Mouse (Mus musculus) limb, embryonic 13.5 days (tissue): ENCODE data around the gene Prss50. TPM values are rescaled to one million over a fixed set of nuclear protein-coding genes. Genes with fewer than 3 reads are reported as not detected.
"Not testable (repeated sequence)": the region's sequence is repeated elsewhere in the genome, so short reads cannot be mapped to it uniquely, and the experiment has no call there.

Source experiments
- ATAC-seq: fragments of 200-750 bp; cut with Nextera tagmentation; 2 replicates; pipeline ENCODE4 v1.8.0; 2017; ENCODE audit warnings: low read depth, moderate number of reproducible peaks, moderate TSS enrichment; ENCODE audit not compliant: low FRiP score
- H3K27ac ChIP-seq: fragments of 300-500 bp; sonication (generic); 2 replicates; pipeline ENCODE4 v1.5.1; 2015; ENCODE audit warnings: inconsistent platforms, mild to moderate bottlenecking, moderate library complexity
- H3K27me3 ChIP-seq: fragments of 300-500 bp; sonication (generic); 2 replicates; pipeline ENCODE4 v1.6.1; 2015; ENCODE audit warnings: mild to moderate bottlenecking, inconsistent platforms
- H3K36me3 ChIP-seq: fragments of 300-500 bp; sonication (generic); 2 replicates; pipeline ENCODE4 v1.6.1; 2015; ENCODE audit warnings: inconsistent platforms, mild to moderate bottlenecking, moderate library complexity
- H3K4me1 ChIP-seq: fragments of 300-500 bp; sonication (generic); 2 replicates; pipeline ENCODE4 v1.6.1; 2015; ENCODE audit warnings: inconsistent platforms
- H3K4me2 ChIP-seq: fragments of 300-500 bp; sonication (generic); replicated peaks from 2 replicates; pipeline ENCODE4 v1.6.1; 2015; ENCODE audit warnings: inconsistent platforms, mild to moderate bottlenecking, moderate library complexity
- H3K4me3 ChIP-seq: fragments of 300-500 bp; sonication (generic); 2 replicates; pipeline ENCODE4 v1.5.1; 2015; ENCODE audit warnings: moderate library complexity, mild to moderate bottlenecking, inconsistent platforms
- H3K9ac ChIP-seq: fragments of 300-500 bp; sonication (generic); 2 replicates; pipeline ENCODE4 v1.6.1; 2015; ENCODE audit warnings: mild to moderate bottlenecking, inconsistent platforms
- H3K9me3 ChIP-seq: fragments of 300-500 bp; sonication (generic); 2 replicates; pipeline ENCODE4 v1.6.1; 2016; ENCODE audit warnings: inconsistent platforms
- WGBS: fragments of 180-500 bp; shearing (Covaris S2); methylation state at CpG from one replicate; pipeline ENCODE4 v1.1.7; 2015; 5-methylcytosine and 5-hydroxymethylcytosine counted together
- polyA plus RNA-seq: library from polyadenylated mRNA; unstranded; fragments of >200 nt; fragmentation: Nextera tagmentation; extraction: Ambion mirVana; gene quantifications from 2 replicates; pipeline ENCODE4 v1.2.1, GENCODE M21; 2015

The Prss50 gene
- 0.31 and 0.38 TPM in 2 replicates for polyA plus RNA-seq

GRCm38 (mm10) chr9:110857781-110858472, at the start of gene Prss50:
Prss50 (plus strand) TSS chr9:110857967.
- Histone ChIP-seq H3K4me3 (peak within 1 kb of the TSS; percentile 36), H3K4me2 (peak within 1 kb of the TSS; percentile 67), H3K27ac (no peak within 1 kb of the TSS), H3K9me3 (no peaks in the 10 kb centered on the region), H3K27me3 (peaks cover 26% of the 10 kb centered on the region), H3K9ac (peak within 1 kb of the TSS; percentile 40; the same call in 1 of the 2 replicates), H3K4me1 (peaks cover 12% of the 10 kb centered on the region), H3K36me3 (no peaks in the 10 kb centered on the region)
- 11% methylated on average over 49 of the region's 50 CpGs for WGBS
- ATAC-seq, result peak; percentile 57; the same call in 1 of the 2 replicates

- no peaks in the 10 kb centered on the region for H3K27me3 ChIP-seq
- ATAC-seq, result no peak
- H3K4me1 ChIP-seq, result no peaks in the 10 kb centered on the region
- no peaks in the 10 kb centered on the region for H3K36me3 ChIP-seq
- H3K4me2 ChIP-seq, result no peak overlapping the region
- H3K9ac ChIP-seq, result no peak overlapping the region
- no peak overlapping the region for H3K4me3 ChIP-seq
- WGBS, result 69% methylated on average over 4 of the region's 4 CpGs
- H3K27ac ChIP-seq, result no peak overlapping the region
- H3K9me3 ChIP-seq, result no peaks in the 10 kb centered on the region
These were observed 47.7 kb upstream of the Prss50 start for GRCm38 (mm10) chr9:110810051-110810450.

GRCm38 (mm10) chr9:110813789-110814188, 44.0 kb upstream of the Prss50 start, which contains the start of gene Prss44:
Prss44 (plus strand) TSS chr9:110813994.
- Histone ChIP-seq H3K4me1 (no peaks in the 10 kb centered on the region), H3K9me3 (no peaks in the 10 kb centered on the region), H3K27me3 (no peaks in the 10 kb centered on the region), H3K4me3 (no peak within 1 kb of the TSS), H3K4me2 (no peak within 1 kb of the TSS), H3K36me3 (no peaks in the 10 kb centered on the region), H3K27ac (no peak within 1 kb of the TSS), H3K9ac (no peak within 1 kb of the TSS)
- WGBS, result 57% methylated on average over 18 of the region's 18 CpGs
- ATAC-seq, result no peak

GRCm38 (mm10) chr9:110820546-110820945, 37.2 kb upstream of the Prss50 start:
- not testable (repeated sequence) for H3K9me3 ChIP-seq, H3K27ac ChIP-seq, H3K27me3 ChIP-seq, H3K4me1 ChIP-seq, H3K4me3 ChIP-seq, H3K36me3 ChIP-seq, H3K9ac ChIP-seq, ATAC-seq, H3K4me2 ChIP-seq

GRCm38 (mm10) chr9:110821436-110821835, 36.3 kb upstream of the Prss50 start:
- no peak overlapping the region for H3K4me2 ChIP-seq
- WGBS, result 86% methylated on average over 7 of the region's 7 CpGs
- no peak for ATAC-seq
- no peak overlapping the region for H3K27ac ChIP-seq
- no peak overlapping the region for H3K9ac ChIP-seq
- H3K4me1 ChIP-seq, result peaks cover 8% of the 10 kb centered on the region
- H3K4me3 ChIP-seq, result no peak overlapping the region
- H3K9me3 ChIP-seq, result no peaks in the 10 kb centered on the region; the same call in 1 of the 2 replicates
- H3K36me3 ChIP-seq, result no peaks in the 10 kb centered on the region
- H3K27me3 ChIP-seq, result 0 out of 2 replicates have a peak, but pooled peaks cover 4% of the 10 kb centered on the region

GRCm38 (mm10) chr9:110825426-110825825, 32.3 kb upstream of the Prss50 start:
- no peaks in the 10 kb centered on the region for H3K36me3 ChIP-seq
- no peak overlapping the region for H3K4me3 ChIP-seq
- peaks cover 10% of the 10 kb centered on the region; the same call in 1 of the 2 replicates for H3K27me3 ChIP-seq
- H3K9me3 ChIP-seq, result no peaks in the 10 kb centered on the region; the same call in 1 of the 2 replicates
- peaks cover 8% of the 10 kb centered on the region for H3K4me1 ChIP-seq
- ATAC-seq, result no peak
- no peak overlapping the region for H3K27ac ChIP-seq
- no peak overlapping the region for H3K9ac ChIP-seq
- WGBS, result 58% methylated on average over 4 of the region's 4 CpGs
- H3K4me2 ChIP-seq, result no peak overlapping the region

GRCm38 (mm10) chr9:110825832-110826231, 31.9 kb upstream of the Prss50 start:
- Histone ChIP-seq H3K9ac (no peak overlapping the region), H3K27me3 (peaks cover 10% of the 10 kb centered on the region; the same call in 1 of the 2 replicates), H3K4me1 (peaks cover 8% of the 10 kb centered on the region), H3K4me3 (no peak overlapping the region), H3K36me3 (no peaks in the 10 kb centered on the region), H3K27ac (no peak overlapping the region), H3K9me3 (no peaks in the 10 kb centered on the region; the same call in 1 of the 2 replicates), H3K4me2 (no peak overlapping the region)
- 73% methylated on average over 7 of the region's 7 CpGs for WGBS
- ATAC-seq, result no peak

GRCm38 (mm10) chr9:110826390-110826789, 31.4 kb upstream of the Prss50 start, which contains the start of gene Prss43:
Prss43 (plus strand) TSS chr9:110826690.
- Histone ChIP-seq H3K36me3 (no peaks in the 10 kb centered on the region), H3K27ac (no peak within 1 kb of the TSS), H3K4me3 (no peak within 1 kb of the TSS), H3K4me1 (peaks cover 8% of the 10 kb centered on the region), H3K9ac (no peak within 1 kb of the TSS), H3K27me3 (peaks cover 10% of the 10 kb centered on the region; the same call in 1 of the 2 replicates), H3K4me2 (no peak within 1 kb of the TSS), H3K9me3 (no peaks in the 10 kb centered on the region; the same call in 1 of the 2 replicates)
- WGBS, result 70% methylated on average over 3 of the region's 3 CpGs
- ATAC-seq, result no peak

- WGBS, result 73% methylated on average over 5 of the region's 5 CpGs
- ATAC-seq, result no peak
These were observed 24.7 kb upstream of the Prss50 start for GRCm38 (mm10) chr9:110833021-110833420.

GRCm38 (mm10) chr9:110834411-110834810, 23.4 kb upstream of the Prss50 start, which contains the start of gene Prss45:
Prss45 (plus strand) TSS chr9:110834588.
- no peaks in the 10 kb centered on the region for H3K9me3 ChIP-seq
- H3K4me2 ChIP-seq, result peak within 1 kb of the TSS; percentile 11; the same call in 1 of the 2 replicates
- no peak for ATAC-seq

More at GRCm38 (mm10) chr9:110833021-110833420, 24.7 kb upstream of the Prss50 start:
- Histone ChIP-seq H3K36me3 (no peaks in the 10 kb centered on the region), H3K27me3 (0 out of 2 replicates have a peak, but pooled peaks cover 3% of the 10 kb centered on the region), H3K27ac (no peak overlapping the region), H3K4me3 (no peak overlapping the region), H3K4me2 (no peak overlapping the region), H3K9me3 (no peaks in the 10 kb centered on the region), H3K9ac (no peak overlapping the region), H3K4me1 (no peaks in the 10 kb centered on the region)

GRCm38 (mm10) chr9:110834961-110835360, 22.8 kb upstream of the Prss50 start:
- no peaks in the 10 kb centered on the region for H3K4me1 ChIP-seq
- no peak overlapping the region for H3K27ac ChIP-seq
- no peak overlapping the region for H3K4me3 ChIP-seq
- WGBS, result 23% methylated on average over 10 of the region's 10 CpGs
- no peak for ATAC-seq
- H3K9me3 ChIP-seq, result no peaks in the 10 kb centered on the region
- peak overlapping the region; percentile 11; the same call in 1 of the 2 replicates for H3K4me2 ChIP-seq
- H3K27me3 ChIP-seq, result 0 out of 2 replicates have a peak, but pooled peaks cover 3% of the 10 kb centered on the region
- H3K36me3 ChIP-seq, result no peaks in the 10 kb centered on the region
- no peak overlapping the region for H3K9ac ChIP-seq

More at GRCm38 (mm10) chr9:110834411-110834810, 23.4 kb upstream of the Prss50 start, which contains the start of gene Prss45:
- H3K27me3 ChIP-seq, result 0 out of 2 replicates have a peak, but pooled peaks cover 3% of the 10 kb centered on the region
- WGBS, result 80% methylated on average over 19 of the region's 19 CpGs
- H3K27ac ChIP-seq, result no peak within 1 kb of the TSS
- no peaks in the 10 kb centered on the region for H3K36me3 ChIP-seq
- no peak within 1 kb of the TSS for H3K4me3 ChIP-seq
- H3K4me1 ChIP-seq, result no peaks in the 10 kb centered on the region
- no peak within 1 kb of the TSS for H3K9ac ChIP-seq

- WGBS, result 54% methylated on average over 2 of the region's 2 CpGs
- no peaks in the 10 kb centered on the region for H3K4me1 ChIP-seq
- H3K9ac ChIP-seq, result no peak overlapping the region
- no peak overlapping the region for H3K27ac ChIP-seq
- H3K36me3 ChIP-seq, result no peaks in the 10 kb centered on the region
- H3K27me3 ChIP-seq, result 0 out of 2 replicates have a peak, but pooled peaks cover 3% of the 10 kb centered on the region
- no peak overlapping the region for H3K4me3 ChIP-seq
- ATAC-seq, result no peak
- no peaks in the 10 kb centered on the region for H3K9me3 ChIP-seq
- H3K4me2 ChIP-seq, result no peak overlapping the region
These were observed 21.7 kb upstream of the Prss50 start for GRCm38 (mm10) chr9:110836112-110836511.
